Mouse (Mus musculus): ENCODE measurements around the gene Ugt3a2.

- TF ChIP-seq CTCF (IDR thresholded peaks at IDR 0.05; ENCODE audit: control insufficient read depth, insufficient read depth, low read length) (no peak), POLR2A (IDR thresholded peaks at IDR 0.05; ENCODE audit: borderline replicate concordance, control insufficient read depth, low read depth, low read length) (no peak)
Observed at GRCm38 (mm10) chr15:9409475-9409874, 74.1 kb downstream of the Ugt3a2 start.

Data from bone marrow, adult 2 months (tissue).